Mouse (Mus musculus) c-Kit-positive CD71-positive TER-119-positive erythroid progenitor cells, embryonic 14.5 days (primary cell): ENCODE measurements around the gene Cd38.
"Not testable (repeated sequence)": the region's sequence is repeated elsewhere in the genome, so short reads cannot be mapped to it uniquely, and the experiment has no call there.

ENCODE experiments used
- DNase-seq: peaks from one replicate; pipeline ENCODE4 v3.0.0-alpha.2; 2013; ENCODE audit warnings: low spot score

Cd38 gene

GRCm38 (mm10) chr5:43859663-43860062 is 8.7 kb upstream of the Cd38 start:
- DNase-seq = no peak

- no peak for DNase-seq
Measured at GRCm38 (mm10) chr5:43860096-43860495, 8.3 kb upstream of the Cd38 start.

- DNase-seq = no peak
Measured at GRCm38 (mm10) chr5:43860670-43861431, 7.5 kb upstream of the Cd38 start.

- no peak for DNase-seq
Measured at GRCm38 (mm10) chr5:43863642-43864041, 4.7 kb upstream of the Cd38 start.

- DNase-seq = no peak
Measured at GRCm38 (mm10) chr5:43865316-43865715, 3.0 kb upstream of the Cd38 start.

GRCm38 (mm10) chr5:43868711-43869600 is 603 bp downstream of the Cd38 start:
- no peak for DNase-seq

- DNase-seq = no peak
Measured at GRCm38 (mm10) chr5:43871845-43872244, 3.5 kb downstream of the Cd38 start.

- DNase-seq = no peak
Measured at GRCm38 (mm10) chr5:43872652-43873051, 4.3 kb downstream of the Cd38 start.

- DNase-seq = no peak
Measured at GRCm38 (mm10) chr5:43882034-43882433, 13.7 kb downstream of the Cd38 start.

- no peak for DNase-seq
Measured at GRCm38 (mm10) chr5:43885060-43885820, 16.9 kb downstream of the Cd38 start.

- peak; percentile 3 for DNase-seq
Measured at GRCm38 (mm10) chr5:43892386-43892785, 24.0 kb downstream of the Cd38 start.

GRCm38 (mm10) chr5:43894113-43894512 is 25.8 kb downstream of the Cd38 start:
- DNase-seq = peak; percentile 11

- DNase-seq = no peak
Measured at GRCm38 (mm10) chr5:43895931-43896330, 27.6 kb downstream of the Cd38 start.

- no peak for DNase-seq
Measured at GRCm38 (mm10) chr5:43904685-43905084, 36.3 kb downstream of the Cd38 start.

- DNase-seq = no peak
Measured at GRCm38 (mm10) chr5:43909213-43909612, 40.9 kb downstream of the Cd38 start.

GRCm38 (mm10) chr5:43910006-43910405 is 41.7 kb downstream of the Cd38 start:
- DNase-seq = no peak

- DNase-seq = not testable (repeated sequence)
Measured at GRCm38 (mm10) chr5:43912844-43913243, 44.5 kb downstream of the Cd38 start, which contains the start of gene Gm7879. Gm7879 (plus strand) TSS chr5:43913144.

- no peak for DNase-seq
Measured at GRCm38 (mm10) chr5:43915261-43915886, 47.0 kb downstream of the Cd38 start.

GRCm38 (mm10) chr5:43921877-43922276 is 53.5 kb downstream of the Cd38 start:
- DNase-seq = no peak

- no peak for DNase-seq
Measured at GRCm38 (mm10) chr5:43923933-43924332, 55.6 kb downstream of the Cd38 start.

- no peak for DNase-seq
Measured at GRCm38 (mm10) chr5:43927729-43928128, 59.4 kb downstream of the Cd38 start.

GRCm38 (mm10) chr5:43933269-43933668 is 64.9 kb downstream of the Cd38 start:
- no peak for DNase-seq
